Mouse (Mus musculus): ENCODE data around the gene Mtr.

DNA sequence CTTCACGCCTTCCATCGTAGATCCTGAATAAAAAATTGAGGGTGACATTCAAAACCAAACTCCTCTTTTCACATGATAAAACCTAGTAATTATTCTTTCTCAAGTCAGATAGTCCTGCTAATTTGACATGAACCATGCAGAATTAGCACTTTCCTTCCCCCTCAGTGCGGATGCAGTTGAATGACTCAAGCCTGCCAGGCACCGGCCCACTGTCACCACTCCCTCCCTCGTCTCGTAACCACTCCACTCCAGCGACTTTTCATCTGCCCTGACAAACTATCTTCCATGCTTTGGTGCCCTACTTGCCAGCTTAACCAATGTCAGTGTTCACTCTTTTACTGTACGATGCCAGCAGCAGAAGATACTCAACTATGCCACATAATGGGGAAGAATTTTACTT, 78.4 kb downstream of the Mtr start:
- TF ChIP-seq CTCF (IDR thresholded peaks at IDR 0.05; ENCODE audit: borderline replicate concordance, insufficient read depth, low read depth, low read length) (no peak), POLR2A (IDR thresholded peaks at IDR 0.05; ENCODE audit: borderline replicate concordance, insufficient read depth, low read length) (no peak)
